In the genomic region with DNA sequence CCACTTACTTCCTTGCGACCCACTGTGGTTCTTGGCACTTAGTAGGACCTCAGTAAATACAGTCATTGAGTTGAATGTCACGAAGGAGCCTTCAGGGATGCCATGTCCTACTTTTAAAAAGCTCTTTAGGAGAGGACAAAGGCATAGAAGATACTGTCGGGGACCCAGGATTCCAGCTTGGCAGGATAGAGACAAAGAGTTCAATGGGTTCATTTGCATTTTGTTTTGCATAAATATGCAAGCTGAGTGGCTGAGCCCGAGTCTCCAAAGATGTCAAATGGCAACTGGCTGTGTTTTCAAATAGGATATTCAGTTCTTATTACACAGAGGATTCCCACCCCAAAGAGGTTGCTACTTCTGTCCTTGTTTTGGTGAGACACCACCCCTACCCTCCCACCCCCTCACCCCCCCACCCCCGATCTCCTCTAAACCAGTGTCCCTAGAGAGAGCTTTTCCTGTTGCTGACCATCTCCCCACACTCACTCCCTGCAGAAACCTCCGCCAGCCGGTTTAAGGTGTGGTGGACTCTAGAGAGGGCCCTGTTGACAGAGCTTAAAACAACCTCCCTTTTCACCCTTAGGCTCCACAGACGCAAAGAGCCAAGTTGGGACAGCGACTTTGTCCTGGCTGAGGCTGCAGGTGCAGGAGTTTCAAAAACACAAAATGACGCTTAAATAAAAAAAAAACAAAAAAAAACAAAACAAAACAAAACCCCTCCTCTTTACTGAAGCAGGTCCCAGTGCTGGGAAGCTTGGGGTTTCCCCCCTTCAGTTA, we compare ENCODE assay signal across 13 mouse cellular contexts. TPM values are rescaled to one million over a fixed set of nuclear protein-coding genes. Genes with fewer than 3 reads are reported as not detected.
DNase-seq lines count a peak whose midpoint lies in the region; ATAC-seq and TF ChIP-seq lines count a peak whose summit lies in the region.
"Had no signal": no experiment of that assay in that cellular context is flagged by ENCODE, and none has a peak within 500 bp of the region (broad histone marks: within the 10 kb centered on the region; RNA-seq: fewer than 3 reads in every experiment).

No protein-coding gene starts in this region.

- peak overlapping the region; percentile 19; the same call in 1 of the 2 replicates for H3K9ac ChIP-seq in heart, embryonic 13.5 days
- H3K9ac ChIP-seq in ES-E14 (ENCODE audit: insufficient read depth, low read depth, low read length, poor library complexity, severe bottlenecking), result no peak overlapping the region
- H3K9ac ChIP-seq in forebrain, postnatal 0 days, result no peak overlapping the region
- no peak overlapping the region; the same call in 1 of the 2 replicates for H3K9ac ChIP-seq in midbrain, embryonic 12.5 days (replicated peaks)

- in situ Hi-C loops in ES-E14 (cut with MboI; ENCODE audit: low sequenced_read_pairs in 2 of 2, unreplicated experiment in 2 of 2), result no loop called here

- H3K4me1 ChIP-seq in heart, embryonic 13.5 days, result peaks cover 10% of the 10 kb centered on the region
- H3K4me1 ChIP-seq in ES-E14 (ENCODE audit: control insufficient read depth in 2 of 2, insufficient read depth in 2 of 2, low read length in 2 of 2, poor library complexity in 1 of 2), result peaks cover 2% of the 10 kb centered on the region in 2 experiments; a peak in 1 of 4 replicates
- peaks cover 6% of the 10 kb centered on the region; the same call in 1 of the 2 replicates for H3K4me1 ChIP-seq in forebrain, postnatal 0 days (ENCODE audit: insufficient read depth)
- peaks cover 19% of the 10 kb centered on the region for H3K4me1 ChIP-seq in midbrain, embryonic 12.5 days

- H3K27ac ChIP-seq in heart, embryonic 13.5 days (replicated peaks), result no peak overlapping the region
- no peak overlapping the region for H3K27ac ChIP-seq in ES-E14 (ENCODE audit: insufficient read depth, low read depth, low read length, poor library complexity, severe bottlenecking)
- peak overlapping the region; percentile 58 for H3K27ac ChIP-seq in forebrain, postnatal 0 days (ENCODE audit: low read depth, low read length)
- H3K27ac ChIP-seq in midbrain, embryonic 12.5 days (replicated peaks), result peak overlapping the region; percentile 85
- H3K27ac ChIP-seq: macrophage had no signal

- peaks cover 35% of the 10 kb centered on the region for H3K27me3 ChIP-seq in heart, embryonic 13.5 days (replicated peaks)
- H3K27me3 ChIP-seq in forebrain, postnatal 0 days (ENCODE audit: insufficient read depth, low read length), result no peaks in the 10 kb centered on the region
- H3K27me3 ChIP-seq in midbrain, embryonic 12.5 days, result peaks cover 7% of the 10 kb centered on the region; the same call in 1 of the 2 replicates

- 14% methylated on average over 10 of the region's 10 CpGs for WGBS in heart, embryonic 13.5 days
- 6% methylated on average over 10 of the region's 10 CpGs for WGBS in forebrain, postnatal 0 days
- WGBS in midbrain, embryonic 12.5 days, result 13% methylated on average over 10 of the region's 10 CpGs

- ATAC-seq in heart, embryonic 13.5 days (ENCODE audit: extremely low read depth, insufficient number of reproducible peaks, low FRiP score, low TSS enrichment), result no peak
- ATAC-seq in forebrain, postnatal 0 days, result peak; percentile 64
- peak; percentile 76 for ATAC-seq in midbrain, embryonic 12.5 days (ENCODE audit: low FRiP score, low read depth)

- H3K4me2 ChIP-seq in heart, embryonic 13.5 days, result peak overlapping the region; percentile 66
- 0 out of 2 replicates have a peak overlapping the region, but pooled peaks have one; percentile 7 for H3K4me2 ChIP-seq in forebrain, postnatal 0 days (ENCODE audit: low read depth)
- H3K4me2 ChIP-seq in midbrain, embryonic 12.5 days (replicated peaks), result peak overlapping the region; percentile 38

- H3K36me3 ChIP-seq in heart, embryonic 13.5 days, result no peaks in the 10 kb centered on the region
- no peaks in the 10 kb centered on the region for H3K36me3 ChIP-seq in ES-E14 (ENCODE audit: control insufficient read depth, insufficient read depth, low read length, poor library complexity, severe bottlenecking)
- H3K36me3 ChIP-seq in forebrain, postnatal 0 days (ENCODE audit: insufficient read depth), result no peaks in the 10 kb centered on the region
- H3K36me3 ChIP-seq in midbrain, embryonic 12.5 days, result no peaks in the 10 kb centered on the region

- no peak for DNase-seq in heart, postnatal 4 days
- DNase-seq in ES-E14 (ENCODE audit: low read depth, low spot score), result peak; percentile 35
- peak; percentile 20 for DNase-seq in forebrain, postnatal 0 days
- no peak for DNase-seq in spleen, adult 18-20 months
- no peak for DNase-seq in ovary, postnatal 10 days (ENCODE audit: low spot score)
- no peak for DNase-seq in gastrocnemius, adult 18-20 months (ENCODE audit: low spot score)
- DNase-seq: adrenal gland, adult 2 months; layer of hippocampus, postnatal 36 days; right cerebral cortex, postnatal 4 days had no signal

- H3K9me3 ChIP-seq in heart, embryonic 13.5 days, result no peaks in the 10 kb centered on the region
- no peaks in the 10 kb centered on the region for H3K9me3 ChIP-seq in ES-E14 (ENCODE audit: control insufficient read depth, insufficient read depth, low read depth, low read length)
- no peaks in the 10 kb centered on the region for H3K9me3 ChIP-seq in forebrain, postnatal 0 days (ENCODE audit: low read length)
- no peaks in the 10 kb centered on the region for H3K9me3 ChIP-seq in midbrain, embryonic 12.5 days

- H3K4me3 ChIP-seq in heart, embryonic 13.5 days, result peak overlapping the region; percentile 41
- H3K4me3 ChIP-seq in ES-E14 (ENCODE audit: insufficient read depth in 1 of 2, low read depth in 1 of 2, low read length in 2 of 2, poor library complexity in 1 of 2, severe bottlenecking in 1 of 2), result peak overlapping the region in 1 of 2 experiments; percentile 67; a peak in 2 of 4 replicates
- no peak overlapping the region for H3K4me3 ChIP-seq in forebrain, postnatal 0 days (ENCODE audit: low read depth, low read length)
- H3K4me3 ChIP-seq in midbrain, embryonic 12.5 days, result no peak overlapping the region

- no peak for TF ChIP-seq CTCF in forebrain, postnatal 0 days (IDR thresholded peaks at IDR 0.05; ENCODE audit: low read depth)

TF ChIP-seq in ES-E14, 5 proteins besides CTCF, POLR2A, EP300 and RAD21:
- TF ChIP-seq ZC3H11A (IDR thresholded peaks at IDR 0.05; ENCODE audit: borderline replicate concordance, low read depth, low read length) (no peak), HCFC1 (IDR thresholded peaks at IDR 0.05; ENCODE audit: borderline replicate concordance, insufficient read depth, low read length) (no peak), MAFK (IDR thresholded peaks at IDR 0.05; ENCODE audit: insufficient read depth, low read depth, low read length) (no peak), CHD2 (IDR thresholded peaks at IDR 0.05; ENCODE audit: low read depth, low read length) (no peak), ZNF384 (IDR thresholded peaks at IDR 0.05; ENCODE audit: low read depth, low read length) (no peak)

RNA-seq across cellular contexts. Expression of gene Sox9, which starts 57.9 kb away (rescaled TPM):
- 25.6 and 27.8 TPM in 2 replicates for polyA plus RNA-seq in heart, embryonic 13.5 days (2015; fragmentation: Nextera tagmentation; extraction: Ambion mirVana)
- total RNA-seq in heart, postnatal 4 days (2021), result 10 to 100 TPM; 11.1 to 11.9 TPM
- 0.11 and 0.27 TPM in 2 replicates for total RNA-seq in ES-E14 (2012; rRNA removed)
- total RNA-seq in forebrain, postnatal 0 days (2014; rRNA removed), result 5.8 and 6.1 TPM in 2 replicates
- polyA plus RNA-seq in forebrain, postnatal 0 days (2015; fragmentation: Nextera tagmentation; extraction: Ambion mirVana), result 29.8 and 46.6 TPM in 2 replicates
- polyA plus RNA-seq in midbrain, embryonic 12.5 days (2016; fragmentation: Nextera tagmentation; extraction: Ambion mirVana), result 134 and 147 TPM in 2 replicates
- 1 to 10 TPM; 1.6 to 2.7 TPM for total RNA-seq in gastrocnemius, adult 18-20 months (2021)
- total RNA-seq: common myeloid progenitor, adult 5-6 weeks had no signal
- polyA plus RNA-seq: macrophage had no signal

Comparison
In these comparisons a context has a peak if more than half of its experiments do, and no peak if none do; other contexts are left out.
1. H3K27ac ChIP-seq: peak in forebrain, postnatal 0 days (single experiment) and midbrain, embryonic 12.5 days (single experiment); none in heart, embryonic 13.5 days (single experiment) and ES-E14 (single experiment).
2. H3K4me2 ChIP-seq: peak in every context shown above with its lines; median percentile 66 in heart, embryonic 13.5 days; 38 in midbrain, embryonic 12.5 days; 7 in forebrain, postnatal 0 days.
3. DNase-seq: peak in ES-E14 (single experiment) and forebrain, postnatal 0 days (single experiment); none in heart, postnatal 4 days (single experiment), spleen, adult 18-20 months (0 of 2), ovary, postnatal 10 days (single experiment) and gastrocnemius, adult 18-20 months (single experiment).